Mouse (Mus musculus): Measurements from ENCODE around the gene Atp6v1a. TPM values are rescaled to one million over a fixed set of nuclear protein-coding genes. Genes with fewer than 3 reads are reported as not detected.

Gene Atp6v1a
- total and polyA plus RNA-seq, 3 experiments, result 75.0 to 104 (median 78.5) TPM

GRCm38 (mm10) chr16:44165182-44165581 lies 25.7 kb upstream of the Atp6v1a start:
- dilution Hi-C loops (cut with MboI; ENCODE audit: extremely low pct_ligation_motif_present, extremely low pct_unique_long_range_greater_than_20kb, low sequenced_read_pairs), result no loop called here

GRCm38 (mm10) chr16:44163831-44164230 lies 24.3 kb upstream of the Atp6v1a start:
- Histone ChIP-seq H3K9me3 (replicated peaks; ENCODE audit: low read length) (no peaks in the 10 kb centered on the region), H3K36me3 (replicated peaks in 1 of 2; ENCODE audit: control insufficient read depth in 1 of 2, insufficient read depth in 1 of 2, low read length in 1 of 2) (peaks cover 11 to 33% of the 10 kb centered on the region in 2 experiments), H3K27ac (ENCODE audit: insufficient read depth, low read depth) (no peak overlapping the region), H3K79me2 (replicated peaks; ENCODE audit: control insufficient read depth, extremely low read depth, insufficient read depth, poor library complexity, severe bottlenecking) (no peaks in the 10 kb centered on the region), H3K27me3 (replicated peaks) (no peaks in the 10 kb centered on the region), H3K4me2 (ENCODE audit: insufficient read depth, low read depth, poor library complexity, severe bottlenecking) (no peak overlapping the region), H3K9ac (ENCODE audit: insufficient read depth, low read depth) (no peak overlapping the region), H3K4me1 (ENCODE audit: control insufficient read depth in 1 of 2, insufficient read depth in 2 of 2) (no peaks in the 10 kb centered on the region), H3K4me3 (replicated peaks in 1 of 3; ENCODE audit: low read depth in 2 of 3, low read length in 2 of 3, poor library complexity in 1 of 3) (no peak overlapping the region)
- in situ Hi-C loops (cut with MboI; ENCODE audit: low pct_ligation_motif_present, low pct_unique_long_range_greater_than_20kb, low sequenced_read_pairs) (no loop called here), dilution Hi-C loops (cut with MboI; ENCODE audit: extremely low pct_ligation_motif_present, extremely low pct_unique_long_range_greater_than_20kb, low sequenced_read_pairs) (no loop called here)
- no peak for TF ChIP-seq JUN (IDR thresholded peaks at IDR 0.05; ENCODE audit: insufficient read depth, low read depth, low read length)
- no peak for TF ChIP-seq MAX (IDR thresholded peaks at IDR 0.05; ENCODE audit: low read length)
- no peak for TF ChIP-seq KAT2A (IDR thresholded peaks at IDR 0.05; ENCODE audit: insufficient replicate concordance, low read length)
- TF ChIP-seq RCOR1 (conservative IDR thresholded peaks at IDR 0.05; ENCODE audit: low read depth, low read length), result no peak
- no peak for TF ChIP-seq ETS1 (conservative IDR thresholded peaks at IDR 0.05; ENCODE audit: low read depth, low read length)
- TF ChIP-seq UBTF (IDR thresholded peaks at IDR 0.05; ENCODE audit: low read depth, low read length), result no peak
- no peak for TF ChIP-seq BHLHE40 (IDR thresholded peaks at IDR 0.05; ENCODE audit: low read depth, low read length)
- no peak for TF ChIP-seq EP300 (IDR thresholded peaks at IDR 0.05; ENCODE audit: low read length)
- no peak for TF ChIP-seq USF2 (conservative IDR thresholded peaks at IDR 0.05; ENCODE audit: low read depth, low read length)
- TF ChIP-seq POLR2AphosphoS2 (IDR thresholded peaks at IDR 0.05; ENCODE audit: low read depth, low read length), result no peak
- no peak for TF ChIP-seq E2F4 (IDR thresholded peaks at IDR 0.05; ENCODE audit: insufficient replicate concordance, low read depth, low read length)
- DNase-seq (ENCODE audit: extremely low read depth), result no peak

More at GRCm38 (mm10) chr16:44165182-44165581, 25.7 kb upstream of the Atp6v1a start:
- Histone ChIP-seq H3K9me3 (replicated peaks; ENCODE audit: low read length) (no peaks in the 10 kb centered on the region), H3K79me2 (replicated peaks; ENCODE audit: control insufficient read depth, extremely low read depth, insufficient read depth, poor library complexity, severe bottlenecking) (no peaks in the 10 kb centered on the region), H3K9ac (ENCODE audit: insufficient read depth, low read depth) (no peak overlapping the region), H3K27ac (ENCODE audit: insufficient read depth, low read depth) (no peak overlapping the region), H3K4me3 (replicated peaks in 1 of 3; ENCODE audit: low read depth in 2 of 3, low read length in 2 of 3, poor library complexity in 1 of 3) (no peak overlapping the region), H3K4me2 (ENCODE audit: insufficient read depth, low read depth, poor library complexity, severe bottlenecking) (no peak overlapping the region), H3K36me3 (replicated peaks in 1 of 2; ENCODE audit: control insufficient read depth in 1 of 2, insufficient read depth in 1 of 2, low read length in 1 of 2) (peaks cover 3 to 20% of the 10 kb centered on the region in 2 experiments), H3K4me1 (ENCODE audit: control insufficient read depth in 1 of 2, insufficient read depth in 2 of 2) (peaks cover 3 to 5% of the 10 kb centered on the region in 2 experiments; a peak in 2 of 4 replicates), H3K27me3 (replicated peaks) (no peaks in the 10 kb centered on the region)
- TF ChIP-seq MEF2A (IDR thresholded peaks at IDR 0.05; ENCODE audit: borderline replicate concordance, low read depth, low read length) (no peak), MAX (IDR thresholded peaks at IDR 0.05; ENCODE audit: low read length) (no peak), NELFE (IDR thresholded peaks at IDR 0.05; ENCODE audit: low read depth, low read length) (no peak), IRF4 (IDR thresholded peaks at IDR 0.05; ENCODE audit: low read depth, low read length) (no peak), SIN3A (IDR thresholded peaks at IDR 0.05; ENCODE audit: low read length) (no peak)
- in situ Hi-C loops (cut with MboI; ENCODE audit: low pct_ligation_motif_present, low pct_unique_long_range_greater_than_20kb, low sequenced_read_pairs), result no loop called here
- DNase-seq (ENCODE audit: extremely low read depth), result no peak
